Mouse (Mus musculus) neural tube, embryonic 11.5 days (tissue): ENCODE measurements around the gene Epha6. TPM values are rescaled to one million over a fixed set of nuclear protein-coding genes. Genes with fewer than 3 reads are reported as not detected.

Experiments used
- ATAC-seq: fragments of 200-750 bp; cut with Nextera tagmentation; 2 replicates; pipeline ENCODE4 v1.8.0; 2017; ENCODE audit warnings: moderate number of reproducible peaks, mild to moderate bottlenecking, moderate TSS enrichment, moderate library complexity; ENCODE audit not compliant: insufficient read depth, low FRiP score, low TSS enrichment
- DNase-seq: peaks from one replicate; pipeline ENCODE4 v3.0.0-alpha.2; 2015; ENCODE audit warnings: low spot score
- H3K27ac ChIP-seq: fragments of 300-500 bp; sonication (generic); 2 replicates; pipeline ENCODE4 v1.5.1; 2014; ENCODE audit warnings: low read depth, mild to moderate bottlenecking, low read length
- H3K27me3 ChIP-seq: fragments of 300-500 bp; sonication (generic); 2 replicates; pipeline ENCODE4 v1.6.1; 2014; ENCODE audit warnings: mild to moderate bottlenecking, low read length, mixed read lengths; ENCODE audit not compliant: control insufficient read depth, insufficient read depth
- H3K36me3 ChIP-seq: fragments of 300-500 bp; sonication (generic); 2 replicates; pipeline ENCODE4 v1.6.1; 2014; ENCODE audit warnings: mild to moderate bottlenecking, low read length, moderate library complexity, mixed read lengths; ENCODE audit not compliant: control insufficient read depth, insufficient read depth
- H3K4me1 ChIP-seq: fragments of 300-500 bp; sonication (generic); 2 replicates; pipeline ENCODE4 v1.6.1; 2014; ENCODE audit warnings: low read length, mixed read lengths; ENCODE audit not compliant: control insufficient read depth, insufficient read depth
- H3K4me2 ChIP-seq: fragments of 300-500 bp; sonication (generic); 2 replicates; pipeline ENCODE4 v1.6.1; 2014; ENCODE audit warnings: low read depth, mild to moderate bottlenecking, moderate library complexity
- H3K4me3 ChIP-seq: fragments of 300-500 bp; sonication (generic); 2 replicates; pipeline ENCODE4 v1.5.1; 2014; ENCODE audit warnings: low read depth, low read length
- H3K9ac ChIP-seq: fragments of 300-500 bp; sonication (generic); 2 replicates; pipeline ENCODE4 v1.6.1; 2014; ENCODE audit warnings: mild to moderate bottlenecking, low read length
- H3K9me3 ChIP-seq: fragments of 300-500 bp; sonication (generic); 2 replicates; pipeline ENCODE4 v1.6.1; 2016; ENCODE audit warnings: low read length; ENCODE audit not compliant: control insufficient read depth
- WGBS: fragments of 180-500 bp; shearing (Covaris S2); extraction: QIAGEN DNeasy Blood & Tissue Kit; methylation state at CpG from one replicate; pipeline ENCODE4 v1.1.7; 2014; 5-methylcytosine and 5-hydroxymethylcytosine counted together
- polyA plus RNA-seq: library from polyadenylated mRNA; unstranded; fragments of >200 nt; fragmentation: Nextera tagmentation; extraction: Ambion mirVana; gene quantifications from 2 replicates; pipeline ENCODE4 v1.2.1, GENCODE M21; 2014

Gene Epha6
- polyA plus RNA-seq, 1 experiment from 2014 or later, result 1.2 TPM

GRCm38 (mm10) chr16:60239356-60240190, 365.8 kb downstream of the Epha6 start:
- Histone ChIP-seq H3K4me2 (no peak overlapping the region), H3K4me3 (no peak overlapping the region), H3K9me3 (no peaks in the 10 kb centered on the region), H3K27me3 (no peaks in the 10 kb centered on the region), H3K9ac (no peak overlapping the region), H3K4me1 (no peaks in the 10 kb centered on the region), H3K27ac (no peak overlapping the region), H3K36me3 (no peaks in the 10 kb centered on the region)
- WGBS, result 76% methylated on average over 2 of the region's 2 CpGs
- no peak for DNase-seq
- ATAC-seq, result peak; percentile 59; the same call in 1 of the 2 replicates

- DNase-seq (no peak), ATAC-seq (no peak)
- H3K27ac ChIP-seq, result no peak overlapping the region
- H3K9ac ChIP-seq, result no peak overlapping the region
- H3K9me3 ChIP-seq, result no peaks in the 10 kb centered on the region
- 96% methylated on average over 5 of the region's 5 CpGs for WGBS
- no peaks in the 10 kb centered on the region for H3K27me3 ChIP-seq
- H3K4me3 ChIP-seq, result no peak overlapping the region
- H3K4me1 ChIP-seq, result no peaks in the 10 kb centered on the region
- H3K4me2 ChIP-seq, result no peak overlapping the region
- H3K36me3 ChIP-seq, result no peaks in the 10 kb centered on the region
Observed at GRCm38 (mm10) chr16:60233985-60234766, 371.2 kb downstream of the Epha6 start.

GRCm38 (mm10) chr16:60232982-60233381, 372.3 kb downstream of the Epha6 start:
- H3K9me3 ChIP-seq, result no peaks in the 10 kb centered on the region
- no peaks in the 10 kb centered on the region for H3K27me3 ChIP-seq
- H3K36me3 ChIP-seq, result no peaks in the 10 kb centered on the region
- no peak overlapping the region for H3K27ac ChIP-seq
- no peak overlapping the region for H3K4me3 ChIP-seq
- whole genome bisulfite sequencing, result 96% methylated on average over 2 of the region's 2 CpGs
- H3K4me2 ChIP-seq, result no peak overlapping the region
- DNase-seq (no peak), ATAC-seq (no peak)
- H3K9ac ChIP-seq, result no peak overlapping the region
- no peaks in the 10 kb centered on the region for H3K4me1 ChIP-seq

DNA sequence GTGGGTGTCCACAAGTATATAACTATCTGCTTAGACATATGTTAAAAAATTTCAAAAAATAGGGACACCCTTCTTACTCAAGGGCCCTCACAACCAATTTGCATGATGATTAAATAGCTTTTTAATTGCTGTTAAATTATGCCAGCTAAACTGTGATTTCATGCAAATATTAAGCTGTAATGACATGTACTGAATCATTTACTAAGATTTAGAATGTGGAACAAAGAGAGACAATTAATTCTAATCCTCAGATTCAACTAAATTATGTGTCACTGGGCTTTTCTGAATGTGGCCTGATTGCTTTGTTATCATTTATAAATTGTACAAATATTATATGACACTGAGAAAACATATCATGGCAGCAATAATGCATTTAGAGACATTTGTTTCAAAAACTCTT, 396.2 kb downstream of the Epha6 start:
- Histone ChIP-seq H3K4me2 (no peak overlapping the region), H3K9ac (no peak overlapping the region), H3K9me3 (no peaks in the 10 kb centered on the region), H3K27ac (no peak overlapping the region), H3K27me3 (no peaks in the 10 kb centered on the region), H3K4me1 (no peaks in the 10 kb centered on the region), H3K4me3 (no peak overlapping the region), H3K36me3 (no peaks in the 10 kb centered on the region)
- ATAC-seq (no peak), DNase-seq (no peak)

GRCm38 (mm10) chr16:60175580-60175979, 429.8 kb downstream of the Epha6 start:
- Histone ChIP-seq H3K27ac (no peak overlapping the region), H3K4me2 (no peak overlapping the region), H3K36me3 (no peaks in the 10 kb centered on the region), H3K9me3 (no peaks in the 10 kb centered on the region), H3K27me3 (no peaks in the 10 kb centered on the region), H3K9ac (no peak overlapping the region), H3K4me3 (no peak overlapping the region), H3K4me1 (no peaks in the 10 kb centered on the region)
- no peak for ATAC-seq
- 18% methylated on average over 3 of the region's 3 CpGs for WGBS
- DNase-seq, result no peak

- DNase-seq, result no peak
- H3K9ac ChIP-seq, result no peak overlapping the region
- no peak overlapping the region for H3K4me3 ChIP-seq
- no peak overlapping the region for H3K27ac ChIP-seq
- ATAC-seq, result no peak
- no peaks in the 10 kb centered on the region for H3K4me1 ChIP-seq
- 78% methylated on average over 2 of the region's 2 CpGs for WGBS
- H3K36me3 ChIP-seq, result no peaks in the 10 kb centered on the region
- no peak overlapping the region for H3K4me2 ChIP-seq
- no peaks in the 10 kb centered on the region for H3K27me3 ChIP-seq
- H3K9me3 ChIP-seq, result no peaks in the 10 kb centered on the region
Observed at GRCm38 (mm10) chr16:60152439-60152838, 452.9 kb downstream of the Epha6 start.

DNA sequence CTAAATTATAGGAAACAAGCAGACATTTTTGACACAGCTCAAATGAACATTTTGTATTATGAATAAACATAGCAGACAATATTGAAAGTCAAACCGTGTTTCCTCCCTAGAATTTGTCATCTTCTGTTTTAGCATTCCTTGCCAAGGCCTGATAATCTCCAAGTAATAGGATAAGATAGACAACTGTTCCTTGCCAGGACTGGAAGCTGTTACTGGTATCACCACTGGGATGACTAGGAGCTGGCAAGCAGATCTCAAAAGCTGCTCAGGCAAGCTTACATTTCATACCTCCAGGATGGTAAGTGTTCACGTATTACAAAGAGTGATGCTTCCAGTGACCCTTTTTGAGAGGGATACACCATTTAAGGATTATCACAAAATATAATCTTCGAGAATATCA, 461.0 kb downstream of the Epha6 start:
- ATAC-seq (no peak), DNase-seq (no peak)
- Histone ChIP-seq H3K4me2 (no peak overlapping the region), H3K4me1 (no peaks in the 10 kb centered on the region), H3K9ac (no peak overlapping the region), H3K9me3 (no peaks in the 10 kb centered on the region), H3K4me3 (no peak overlapping the region), H3K36me3 (no peaks in the 10 kb centered on the region), H3K27ac (no peak overlapping the region), H3K27me3 (no peaks in the 10 kb centered on the region)
- 81% methylated on average over 3 of the region's 3 CpGs for WGBS

GRCm38 (mm10) chr16:60121435-60121834, 483.9 kb downstream of the Epha6 start:
- WGBS, result 80% methylated on average over 3 of the region's 3 CpGs
- no peak overlapping the region for H3K4me2 ChIP-seq
- no peaks in the 10 kb centered on the region for H3K36me3 ChIP-seq
- no peaks in the 10 kb centered on the region for H3K27me3 ChIP-seq
- no peak overlapping the region for H3K9ac ChIP-seq
- H3K4me1 ChIP-seq, result no peaks in the 10 kb centered on the region
- no peaks in the 10 kb centered on the region for H3K9me3 ChIP-seq
- no peak overlapping the region for H3K27ac ChIP-seq
- no peak overlapping the region for H3K4me3 ChIP-seq
- no peak for DNase-seq
- no peak for ATAC-seq

- Histone ChIP-seq H3K27ac (no peak overlapping the region), H3K27me3 (no peaks in the 10 kb centered on the region), H3K9ac (no peak overlapping the region), H3K4me3 (no peak overlapping the region), H3K4me1 (no peaks in the 10 kb centered on the region), H3K4me2 (no peak overlapping the region), H3K9me3 (no peaks in the 10 kb centered on the region), H3K36me3 (no peaks in the 10 kb centered on the region)
- WGBS, result 90% methylated on average over 3 of the region's 3 CpGs
- ATAC-seq (no peak), DNase-seq (no peak)
Observed at GRCm38 (mm10) chr16:60102210-60102609, 503.1 kb downstream of the Epha6 start.
